Mouse (Mus musculus) lung, postnatal 14 days (tissue): ENCODE data around the gene Gm6367.
"Not testable (repeated sequence)": the region's sequence is repeated elsewhere in the genome, so short reads cannot be mapped to it uniquely, and the experiment has no call there.

Source experiments
- DNase-seq: peaks from one replicate; pipeline ENCODE4 v3.0.0; 2021

The Gm6367 gene

GRCm38 (mm10) chr5:94988326-94988725 lies at the start of gene Gm6367:
Gene Gm6367 (plus strand): TSS chr5:94988626.
- DNase-seq = not testable (repeated sequence)
